Mouse (Mus musculus): ENCODE data around the gene Fgfr2. TPM values are rescaled to one million over a fixed set of nuclear protein-coding genes. Genes with fewer than 3 reads are reported as not detected.

Gene Fgfr2
- polyA plus RNA-seq, 1 experiment: 3.0 TPM

DNA sequence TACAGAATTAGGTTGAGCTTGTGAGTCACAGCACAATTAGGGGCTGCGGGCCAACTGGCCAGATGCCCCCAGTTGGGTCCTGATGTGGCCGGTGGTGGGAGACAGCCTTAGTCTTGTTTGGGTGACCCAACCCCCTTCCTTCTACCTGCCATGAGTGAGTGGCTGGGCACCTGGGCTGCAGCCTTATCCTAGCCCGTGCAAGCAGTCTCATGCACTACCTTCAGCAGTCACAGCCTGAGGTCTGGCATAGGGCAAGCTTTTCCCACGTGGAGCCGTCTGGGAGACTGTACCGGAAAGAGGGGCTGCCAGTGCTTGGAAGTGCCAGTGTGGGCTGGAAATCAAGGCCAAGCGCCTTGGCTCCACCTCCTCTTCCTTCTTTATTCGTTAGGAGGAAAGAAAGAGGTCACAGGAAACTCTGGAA is 2173.8 kb downstream of the Fgfr2 start:
- H3K27ac ChIP-seq (ENCODE audit: control insufficient read depth, insufficient read depth, low read depth, low read length): no peak overlapping the region
- TF ChIP-seq POLR2A (IDR thresholded peaks at IDR 0.05; ENCODE audit: control insufficient read depth, low read depth, low read length): no peak
- TF ChIP-seq CTCF (IDR thresholded peaks at IDR 0.05; ENCODE audit: control insufficient read depth, insufficient read depth, insufficient replicate concordance, low read depth, low read length): no peak
- H3K27me3 ChIP-seq (ENCODE audit: control insufficient read depth, insufficient read depth, low read length): no peaks in the 10 kb centered on the region
- no peaks in the 10 kb centered on the region for H3K36me3 ChIP-seq (ENCODE audit: control insufficient read depth, insufficient read depth, low read length)
- H3K4me1 ChIP-seq (ENCODE audit: control insufficient read depth, insufficient read depth, low read length): no peaks in the 10 kb centered on the region
- H3K4me3 ChIP-seq (ENCODE audit: control insufficient read depth, low read depth, low read length): no peak overlapping the region

DNA sequence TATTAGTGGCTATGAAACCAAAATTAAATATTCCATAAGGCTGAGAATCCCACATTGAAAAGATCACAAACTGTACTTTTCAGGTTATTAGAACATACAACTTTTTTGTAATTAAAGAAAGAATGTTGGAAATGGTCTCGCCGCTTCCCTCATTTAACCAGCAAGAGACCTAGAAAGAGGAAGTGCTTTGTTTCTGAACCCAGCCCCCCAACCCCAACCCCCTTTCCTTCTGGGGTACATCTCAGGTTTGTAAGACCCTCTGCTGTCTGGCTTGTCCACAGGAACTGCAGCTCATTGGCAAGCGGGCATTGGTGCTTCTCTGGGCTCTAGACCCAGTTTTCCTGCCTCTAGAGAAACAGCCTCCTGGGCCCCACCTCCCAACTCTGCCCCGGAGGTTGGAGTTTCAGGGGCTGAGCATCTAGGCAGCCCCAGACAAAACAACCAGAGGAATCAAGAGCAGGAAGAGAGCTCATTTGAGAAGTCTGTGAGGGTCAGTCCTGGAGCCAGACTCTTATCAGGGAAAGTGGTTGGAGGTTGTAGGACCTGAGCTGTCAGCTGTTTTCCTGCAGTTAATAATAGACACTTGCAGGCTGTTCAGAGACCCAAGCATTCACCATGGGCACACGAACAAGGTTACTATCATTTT is 2174.5 kb downstream of the Fgfr2 start:
- Histone ChIP-seq H3K27me3 (ENCODE audit: control insufficient read depth, insufficient read depth, low read length) (no peaks in the 10 kb centered on the region), H3K4me3 (ENCODE audit: control insufficient read depth, low read depth, low read length) (no peak overlapping the region), H3K4me1 (ENCODE audit: control insufficient read depth, insufficient read depth, low read length) (no peaks in the 10 kb centered on the region), H3K27ac (ENCODE audit: control insufficient read depth, insufficient read depth, low read depth, low read length) (no peak overlapping the region), H3K36me3 (ENCODE audit: control insufficient read depth, insufficient read depth, low read length) (no peaks in the 10 kb centered on the region)
- TF ChIP-seq CTCF (IDR thresholded peaks at IDR 0.05; ENCODE audit: control insufficient read depth, insufficient read depth, insufficient replicate concordance, low read depth, low read length) (no peak), POLR2A (IDR thresholded peaks at IDR 0.05; ENCODE audit: control insufficient read depth, low read depth, low read length) (no peak)

DNA sequence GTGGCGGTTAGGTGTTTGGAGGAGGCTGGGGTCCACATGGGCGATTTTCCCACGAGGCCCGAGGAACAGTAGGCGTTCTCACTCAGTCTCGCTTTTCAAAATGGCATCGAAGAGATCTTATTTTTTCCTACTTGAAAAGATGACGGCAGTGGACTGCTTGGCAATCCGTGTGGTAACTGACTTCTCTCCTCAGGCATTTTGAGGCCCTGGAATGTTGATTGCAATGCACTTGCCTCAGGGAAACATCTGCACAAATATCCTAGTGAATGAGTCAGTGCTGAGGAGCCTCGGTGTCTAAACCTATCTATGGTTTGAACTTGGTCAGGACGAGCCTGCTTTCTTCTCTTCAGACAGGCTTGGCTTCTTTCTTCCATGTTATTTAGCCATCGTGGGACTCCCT is 2176.8 kb downstream of the Fgfr2 start:
- H3K36me3 ChIP-seq (ENCODE audit: control insufficient read depth, insufficient read depth, low read length): no peaks in the 10 kb centered on the region
- TF ChIP-seq POLR2A (IDR thresholded peaks at IDR 0.05; ENCODE audit: control insufficient read depth, low read depth, low read length) (no peak), CTCF (IDR thresholded peaks at IDR 0.05; ENCODE audit: control insufficient read depth, insufficient read depth, insufficient replicate concordance, low read depth, low read length) (no peak)
- no peaks in the 10 kb centered on the region for H3K27me3 ChIP-seq (ENCODE audit: control insufficient read depth, insufficient read depth, low read length)
- H3K4me3 ChIP-seq (ENCODE audit: control insufficient read depth, low read depth, low read length): no peak overlapping the region
- H3K27ac ChIP-seq (ENCODE audit: control insufficient read depth, insufficient read depth, low read depth, low read length): no peak overlapping the region
- H3K4me1 ChIP-seq (ENCODE audit: control insufficient read depth, insufficient read depth, low read length): no peaks in the 10 kb centered on the region

DNA sequence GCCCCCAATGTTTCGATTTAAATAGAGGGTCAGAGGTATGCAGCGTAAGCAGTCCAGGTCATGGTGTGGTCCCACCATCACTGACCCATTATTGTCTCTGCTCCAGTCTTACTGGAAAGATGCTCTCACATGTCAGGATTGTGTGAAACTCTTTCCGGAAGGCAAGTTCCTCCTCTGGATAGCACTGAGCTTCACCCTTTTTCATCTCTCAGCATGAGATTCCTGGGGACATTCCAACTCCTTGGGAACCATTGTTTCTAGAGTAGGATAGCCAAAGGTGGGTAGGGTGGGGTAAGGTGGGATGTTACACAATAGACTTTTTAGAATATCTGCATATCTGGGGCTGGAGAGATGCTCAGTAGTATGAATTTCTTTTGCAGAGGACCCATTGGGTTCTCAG is 2177.4 kb downstream of the Fgfr2 start:
- no peak overlapping the region for H3K4me3 ChIP-seq (ENCODE audit: control insufficient read depth, low read depth, low read length)
- H3K27ac ChIP-seq (ENCODE audit: control insufficient read depth, insufficient read depth, low read depth, low read length): no peak overlapping the region
- TF ChIP-seq CTCF (IDR thresholded peaks at IDR 0.05; ENCODE audit: control insufficient read depth, insufficient read depth, insufficient replicate concordance, low read depth, low read length) (no peak), POLR2A (IDR thresholded peaks at IDR 0.05; ENCODE audit: control insufficient read depth, low read depth, low read length) (no peak)
- no peaks in the 10 kb centered on the region for H3K36me3 ChIP-seq (ENCODE audit: control insufficient read depth, insufficient read depth, low read length)
- no peaks in the 10 kb centered on the region for H3K27me3 ChIP-seq (ENCODE audit: control insufficient read depth, insufficient read depth, low read length)
- no peaks in the 10 kb centered on the region for H3K4me1 ChIP-seq (ENCODE audit: control insufficient read depth, insufficient read depth, low read length)

DNA sequence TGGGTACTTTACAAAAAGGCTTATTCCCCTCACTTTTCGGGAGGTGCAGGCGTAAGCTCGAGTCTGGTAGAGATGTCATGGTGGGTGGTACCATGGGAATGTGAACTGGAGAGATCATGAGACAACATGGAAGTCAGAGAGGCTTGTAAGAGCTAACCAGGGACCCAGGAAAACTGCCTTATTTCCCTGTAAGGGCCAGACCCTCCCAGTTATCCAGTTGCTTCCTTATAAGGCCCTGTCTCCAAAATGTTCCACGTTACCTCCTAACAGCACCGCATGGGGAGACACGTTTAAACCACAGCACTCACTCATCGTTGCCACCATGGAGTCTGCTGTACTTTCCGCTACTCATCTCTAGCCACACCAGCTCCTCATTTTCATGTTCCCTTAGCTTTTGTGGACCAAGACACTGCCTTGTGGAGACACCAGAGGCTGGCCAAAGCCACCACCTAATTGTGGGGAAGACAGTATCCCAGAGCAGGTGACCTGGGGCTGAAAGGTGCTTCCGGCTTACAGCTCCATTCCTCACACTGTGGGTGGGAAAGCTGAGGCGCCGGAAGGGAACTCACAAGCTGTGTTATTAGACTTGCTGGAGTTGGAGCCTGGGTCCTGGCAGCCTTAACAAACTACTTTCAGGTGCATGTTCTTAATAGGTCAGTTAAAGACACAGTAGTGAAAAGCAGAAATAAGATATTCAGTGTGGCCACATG is 2178.2 kb downstream of the Fgfr2 start:
- TF ChIP-seq POLR2A (IDR thresholded peaks at IDR 0.05; ENCODE audit: control insufficient read depth, low read depth, low read length): no peak
- no peak for TF ChIP-seq CTCF (IDR thresholded peaks at IDR 0.05; ENCODE audit: control insufficient read depth, insufficient read depth, insufficient replicate concordance, low read depth, low read length)
- no peak overlapping the region for H3K4me3 ChIP-seq (ENCODE audit: control insufficient read depth, low read depth, low read length)
- H3K36me3 ChIP-seq (ENCODE audit: control insufficient read depth, insufficient read depth, low read length): no peaks in the 10 kb centered on the region
- no peaks in the 10 kb centered on the region for H3K4me1 ChIP-seq (ENCODE audit: control insufficient read depth, insufficient read depth, low read length)
- H3K27ac ChIP-seq (ENCODE audit: control insufficient read depth, insufficient read depth, low read depth, low read length): no peak overlapping the region
- H3K27me3 ChIP-seq (ENCODE audit: control insufficient read depth, insufficient read depth, low read length): no peaks in the 10 kb centered on the region

DNA sequence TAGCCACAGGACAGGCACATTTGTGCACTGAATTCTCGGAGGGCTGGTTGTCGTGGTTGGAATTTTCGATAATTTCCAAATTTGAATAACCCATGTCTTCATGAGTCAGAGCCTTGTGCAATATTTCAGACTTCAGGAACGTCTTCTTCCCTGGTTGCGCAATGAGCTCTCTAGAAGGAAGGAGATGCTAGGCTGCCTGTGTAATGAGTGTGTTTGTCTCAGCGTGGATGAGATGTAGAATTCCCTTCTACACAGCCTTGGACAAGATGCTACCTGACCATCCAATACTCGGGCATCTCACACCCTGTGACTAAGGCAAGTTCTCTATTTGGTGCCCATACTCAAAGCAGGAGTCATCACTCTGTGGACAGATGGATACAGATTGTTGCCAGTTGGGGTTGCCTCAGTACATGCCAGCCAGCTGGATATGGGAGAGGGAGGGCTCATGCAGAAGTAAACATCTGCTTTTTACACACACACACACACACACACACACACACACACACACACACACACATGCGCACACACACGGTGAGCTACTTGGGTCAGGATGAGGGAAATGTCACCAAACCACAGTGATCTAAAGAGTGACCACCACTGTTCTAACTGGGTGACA is 2179.8 kb downstream of the Fgfr2 start:
- H3K36me3 ChIP-seq (ENCODE audit: control insufficient read depth, insufficient read depth, low read length): no peaks in the 10 kb centered on the region
- H3K27ac ChIP-seq (ENCODE audit: control insufficient read depth, insufficient read depth, low read depth, low read length): peak overlapping the region; percentile 65
- H3K27me3 ChIP-seq (ENCODE audit: control insufficient read depth, insufficient read depth, low read length): no peaks in the 10 kb centered on the region
- H3K4me3 ChIP-seq (ENCODE audit: control insufficient read depth, low read depth, low read length): no peak overlapping the region
- TF ChIP-seq CTCF (IDR thresholded peaks at IDR 0.05; ENCODE audit: control insufficient read depth, insufficient read depth, insufficient replicate concordance, low read depth, low read length) (no peak), POLR2A (IDR thresholded peaks at IDR 0.05; ENCODE audit: control insufficient read depth, low read depth, low read length) (no peak)
- no peaks in the 10 kb centered on the region for H3K4me1 ChIP-seq (ENCODE audit: control insufficient read depth, insufficient read depth, low read length)

DNA sequence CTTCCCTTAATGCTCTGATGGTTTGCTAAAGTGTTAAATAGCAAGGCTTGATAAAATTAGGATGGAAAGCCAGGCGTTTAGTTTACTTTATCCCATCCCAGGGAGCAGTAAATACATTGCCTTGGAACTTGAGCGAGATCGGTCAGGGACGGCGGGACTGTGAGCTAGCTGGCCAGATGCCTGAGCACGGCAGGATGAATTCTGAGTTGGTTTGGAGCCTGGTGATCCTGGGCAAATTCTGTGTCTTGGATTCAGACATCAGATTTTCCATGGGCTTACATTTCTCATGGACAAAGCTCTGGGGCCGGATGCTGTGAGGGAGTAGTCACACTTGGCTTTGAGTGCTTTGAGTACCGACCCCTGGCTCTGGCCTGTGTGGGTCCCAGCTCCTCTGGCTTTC is 2182.4 kb downstream of the Fgfr2 start:
- Histone ChIP-seq H3K4me1 (ENCODE audit: control insufficient read depth, insufficient read depth, low read length) (peaks cover 5% of the 10 kb centered on the region), H3K27me3 (ENCODE audit: control insufficient read depth, insufficient read depth, low read length) (no peaks in the 10 kb centered on the region), H3K4me3 (ENCODE audit: control insufficient read depth, low read depth, low read length) (no peak overlapping the region), H3K27ac (ENCODE audit: control insufficient read depth, insufficient read depth, low read depth, low read length) (no peak overlapping the region), H3K36me3 (ENCODE audit: control insufficient read depth, insufficient read depth, low read length) (no peaks in the 10 kb centered on the region)
- TF ChIP-seq CTCF (IDR thresholded peaks at IDR 0.05; ENCODE audit: control insufficient read depth, insufficient read depth, insufficient replicate concordance, low read depth, low read length) (no peak), POLR2A (IDR thresholded peaks at IDR 0.05; ENCODE audit: control insufficient read depth, low read depth, low read length) (no peak)
